Mouse (Mus musculus) layer of hippocampus, postnatal 14 days (tissue): ENCODE measurements around the gene Mroh2a. TPM values are rescaled to one million over a fixed set of nuclear protein-coding genes. Genes with fewer than 3 reads are reported as not detected.

Source experiments
- DNase-seq, 2 experiments: peaks; one replicate each; pipeline ENCODE4 v3.0.0; 2021 to 2022; ENCODE audit warnings: low spot score in 2 of 2, mixed read lengths in 1 of 2
- total RNA-seq, 2 experiments: library from RNA; stranded (reverse); gene quantifications; 2 replicates each; pipeline ENCODE4 v1.2.3; 2021

Gene Mroh2a
- total RNA-seq, 2 experiments from 2014 or later: 0.12 to 0.17 TPM

GRCm38 (mm10) chr1:88309020-88309419 lies 82.2 kb downstream of the Mroh2a start:
- no peak for DNase-seq

GRCm38 (mm10) chr1:88309905-88310304 lies 83.1 kb downstream of the Mroh2a start:
- no peak for DNase-seq

GRCm38 (mm10) chr1:88310349-88310748 lies 83.6 kb downstream of the Mroh2a start:
- DNase-seq: no peak

Other genes starting within 250 kb of the Mroh2a start
- gene Usp40, start 218.4 kb upstream of the Mroh2a start, total RNA-seq: 10 to 100 TPM; 21.2 to 25.3 TPM
- gene Ugt1a10, start 171.6 kb upstream of the Mroh2a start, total RNA-seq: not detected
- gene Ugt1a9, start 156.2 kb upstream of the Mroh2a start, total RNA-seq: not detected
- gene Ugt1a8, start 139.2 kb upstream of the Mroh2a start, total RNA-seq: not detected
- gene Ugt1a7c, start 131.9 kb upstream of the Mroh2a start, total RNA-seq: under 1 TPM; 0.58 to 0.95 TPM
- gene Ugt1a6b, start 123.7 kb upstream of the Mroh2a start, total RNA-seq: under 1 TPM in 1 of 2 experiments, not detected in 1; 0.21 TPM
- gene Ugt1a6a, start 92.2 kb upstream of the Mroh2a start, total RNA-seq: under 1 TPM; 0.62 to 0.83 TPM
- not detected for gene Ugt1a5, start 61.0 kb upstream of the Mroh2a start, total RNA-seq
- gene Ugt1a2, start 26.4 kb upstream of the Mroh2a start, total RNA-seq: not detected
- gene Dnajb3, start 21.2 kb upstream of the Mroh2a start, total RNA-seq: 1 to 10 TPM; 1.7 to 3.1 TPM
- not detected for gene Ugt1a1, start 15.0 kb upstream of the Mroh2a start, total RNA-seq
- gene Hjurp, start 50.6 kb downstream of the Mroh2a start, total RNA-seq: 10 to 100 TPM; 36.0 to 37.2 TPM
- under 1 TPM; 0.25 to 0.57 TPM for gene Trpm8, start 50.7 kb downstream of the Mroh2a start, total RNA-seq
- gene Spp2, start 180.0 kb downstream of the Mroh2a start, total RNA-seq: not detected